Mouse (Mus musculus): ENCODE measurements around the gene Plg. TPM values are rescaled to one million over a fixed set of nuclear protein-coding genes. Genes with fewer than 3 reads are reported as not detected.

The Plg gene
- polyA plus RNA-seq, 1 experiment from 2014 or later = not detected

DNA sequence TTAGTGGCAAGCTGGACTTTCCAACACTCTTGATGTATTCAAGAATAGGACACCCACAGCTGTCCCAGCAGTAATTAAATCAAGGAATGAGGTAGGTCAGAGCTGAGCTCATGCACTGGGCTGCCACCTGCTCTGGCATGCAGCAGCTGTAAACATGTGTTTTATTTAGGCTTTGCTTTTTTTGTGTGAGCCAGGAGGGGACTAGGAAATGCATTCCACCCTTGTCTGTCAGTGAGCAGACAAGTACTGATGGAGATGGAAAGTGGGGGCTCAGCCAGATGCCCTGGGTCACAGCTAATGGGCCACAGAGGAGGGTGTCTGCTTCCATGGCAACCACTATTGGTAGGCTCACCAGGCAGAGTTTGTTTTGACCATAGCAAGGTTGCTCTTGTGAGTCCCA lies 50.0 kb downstream of the Plg start:
- no peak overlapping the region for H3K4me3 ChIP-seq (ENCODE audit: low read length)
- H3K9ac ChIP-seq (ENCODE audit: low read depth, low read length) = no peak overlapping the region
- no peaks in the 10 kb centered on the region for H3K4me1 ChIP-seq (ENCODE audit: control insufficient read depth, insufficient read depth, low read length)
- no peak overlapping the region for H3K4me2 ChIP-seq (replicated peaks; ENCODE audit: low read depth, low read length)
- no peaks in the 10 kb centered on the region for H3K27me3 ChIP-seq (ENCODE audit: control insufficient read depth, insufficient read depth, low read length)
- H3K36me3 ChIP-seq (ENCODE audit: control insufficient read depth, insufficient read depth, low read length) = no peaks in the 10 kb centered on the region
- no peaks in the 10 kb centered on the region for H3K9me3 ChIP-seq (ENCODE audit: control insufficient read depth, low read length)
- H3K27ac ChIP-seq (ENCODE audit: low read depth, low read length) = no peak overlapping the region
- ATAC-seq (ENCODE audit: low FRiP score, low TSS enrichment) = no peak

DNA sequence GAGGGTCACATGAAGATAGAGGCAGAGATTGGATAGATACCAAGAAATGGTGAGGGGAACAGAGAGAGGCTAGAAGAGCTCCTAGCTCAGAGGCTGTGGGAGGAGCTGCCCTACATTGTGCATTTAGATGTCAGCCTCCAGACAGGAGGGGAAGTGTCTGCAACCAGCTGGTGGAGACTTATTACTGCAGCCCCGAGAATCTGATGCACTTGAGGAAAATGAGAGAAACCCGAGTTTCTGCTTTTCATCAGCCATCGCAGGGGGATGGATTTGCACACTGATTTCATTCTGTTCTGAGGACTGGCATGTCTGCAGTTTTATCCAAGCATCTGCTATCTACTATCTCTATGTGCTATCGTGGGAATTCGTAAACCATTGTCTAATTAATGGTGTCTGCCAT lies 53.3 kb downstream of the Plg start:
- WGBS = 61% methylated on average over 5 of the region's 5 CpGs
- no peak for ATAC-seq (ENCODE audit: low FRiP score, low TSS enrichment)
- no peaks in the 10 kb centered on the region for H3K9me3 ChIP-seq (ENCODE audit: control insufficient read depth, low read length)
- H3K27ac ChIP-seq (ENCODE audit: low read depth, low read length) = no peak overlapping the region
- H3K4me3 ChIP-seq (ENCODE audit: low read length) = no peak overlapping the region
- no peaks in the 10 kb centered on the region for H3K4me1 ChIP-seq (ENCODE audit: control insufficient read depth, insufficient read depth, low read length)
- H3K4me2 ChIP-seq (replicated peaks; ENCODE audit: low read depth, low read length) = no peak overlapping the region
- no peaks in the 10 kb centered on the region for H3K27me3 ChIP-seq (ENCODE audit: control insufficient read depth, insufficient read depth, low read length)
- no peak overlapping the region for H3K9ac ChIP-seq (ENCODE audit: low read depth, low read length)
- H3K36me3 ChIP-seq (ENCODE audit: control insufficient read depth, insufficient read depth, low read length) = no peaks in the 10 kb centered on the region

- Histone ChIP-seq H3K4me1 (ENCODE audit: control insufficient read depth, insufficient read depth, low read length) (no peaks in the 10 kb centered on the region), H3K9ac (ENCODE audit: low read depth, low read length) (no peak overlapping the region), H3K27me3 (ENCODE audit: control insufficient read depth, insufficient read depth, low read length) (no peaks in the 10 kb centered on the region), H3K9me3 (ENCODE audit: control insufficient read depth, low read length) (0 out of 2 replicates have a peak, but pooled peaks cover 3% of the 10 kb centered on the region), H3K4me2 (replicated peaks; ENCODE audit: low read depth, low read length) (no peak overlapping the region), H3K4me3 (ENCODE audit: low read length) (no peak overlapping the region), H3K27ac (ENCODE audit: low read depth, low read length) (no peak overlapping the region), H3K36me3 (ENCODE audit: control insufficient read depth, insufficient read depth, low read length) (no peaks in the 10 kb centered on the region)
- 53% methylated on average over 10 of the region's 10 CpGs for WGBS
- ATAC-seq (ENCODE audit: low FRiP score, low TSS enrichment) = no peak
Measured at GRCm38 (mm10) chr17:12437771-12438170, 59.4 kb downstream of the Plg start.

DNA sequence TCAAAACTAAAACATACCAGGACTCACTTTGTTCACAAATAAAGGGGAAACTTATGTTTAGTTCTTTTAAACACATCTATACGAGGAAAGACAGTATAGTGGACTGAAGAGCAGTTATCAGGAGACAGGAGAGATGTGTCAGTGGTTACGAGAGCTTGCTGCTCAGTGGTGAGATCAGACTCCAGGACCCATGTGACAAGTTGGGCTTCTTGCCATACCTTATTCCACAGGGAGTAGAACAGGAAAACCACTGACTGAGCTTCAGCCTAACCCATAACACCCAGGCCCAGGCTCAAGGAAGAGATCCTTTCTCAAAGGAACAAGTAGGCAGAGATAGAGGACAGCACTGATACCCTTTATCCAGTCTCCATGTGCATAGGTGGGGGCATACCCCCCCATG lies 66.2 kb downstream of the Plg start:
- Histone ChIP-seq H3K36me3 (ENCODE audit: control insufficient read depth, insufficient read depth, low read length) (no peaks in the 10 kb centered on the region), H3K9me3 (ENCODE audit: control insufficient read depth, low read length) (0 out of 2 replicates have a peak, but pooled peaks cover 3% of the 10 kb centered on the region), H3K9ac (ENCODE audit: low read depth, low read length) (no peak overlapping the region), H3K4me3 (ENCODE audit: low read length) (no peak overlapping the region), H3K27me3 (ENCODE audit: control insufficient read depth, insufficient read depth, low read length) (no peaks in the 10 kb centered on the region), H3K4me1 (ENCODE audit: control insufficient read depth, insufficient read depth, low read length) (no peaks in the 10 kb centered on the region), H3K27ac (ENCODE audit: low read depth, low read length) (no peak overlapping the region), H3K4me2 (replicated peaks; ENCODE audit: low read depth, low read length) (no peak overlapping the region)
- WGBS = 71% methylated on average over 2 of the region's 2 CpGs
- no peak for ATAC-seq (ENCODE audit: low FRiP score, low TSS enrichment)

DNA sequence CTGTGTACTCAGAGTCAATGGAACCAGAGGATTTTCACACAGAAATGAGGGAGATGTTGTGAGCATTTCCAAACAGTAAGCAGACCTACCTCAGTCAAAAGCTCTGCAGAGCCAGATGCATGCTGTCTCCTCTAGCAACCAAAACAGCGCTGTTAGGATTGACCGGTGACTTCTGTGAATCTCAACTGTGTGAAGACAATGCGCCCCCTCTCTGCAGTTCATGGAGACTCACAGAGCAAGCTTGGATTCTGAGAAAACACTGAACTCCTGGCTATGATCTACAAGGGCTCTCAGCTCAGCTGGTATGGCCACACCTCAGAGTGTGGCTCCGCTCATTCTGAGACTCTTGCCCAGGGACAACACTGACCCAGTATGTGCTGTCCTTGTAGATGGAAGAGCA lies 72.8 kb downstream of the Plg start:
- no peaks in the 10 kb centered on the region for H3K27me3 ChIP-seq (ENCODE audit: control insufficient read depth, insufficient read depth, low read length)
- ATAC-seq (ENCODE audit: low FRiP score, low TSS enrichment) = no peak
- 54% methylated on average over 4 of the region's 4 CpGs for WGBS
- H3K36me3 ChIP-seq (ENCODE audit: control insufficient read depth, insufficient read depth, low read length) = no peaks in the 10 kb centered on the region
- no peaks in the 10 kb centered on the region for H3K4me1 ChIP-seq (ENCODE audit: control insufficient read depth, insufficient read depth, low read length)
- no peak overlapping the region for H3K4me2 ChIP-seq (replicated peaks; ENCODE audit: low read depth, low read length)
- H3K9me3 ChIP-seq (ENCODE audit: control insufficient read depth, low read length) = no peaks in the 10 kb centered on the region
- H3K9ac ChIP-seq (ENCODE audit: low read depth, low read length) = no peak overlapping the region
- no peak overlapping the region for H3K4me3 ChIP-seq (ENCODE audit: low read length)
- no peak overlapping the region for H3K27ac ChIP-seq (ENCODE audit: low read depth, low read length)

DNA sequence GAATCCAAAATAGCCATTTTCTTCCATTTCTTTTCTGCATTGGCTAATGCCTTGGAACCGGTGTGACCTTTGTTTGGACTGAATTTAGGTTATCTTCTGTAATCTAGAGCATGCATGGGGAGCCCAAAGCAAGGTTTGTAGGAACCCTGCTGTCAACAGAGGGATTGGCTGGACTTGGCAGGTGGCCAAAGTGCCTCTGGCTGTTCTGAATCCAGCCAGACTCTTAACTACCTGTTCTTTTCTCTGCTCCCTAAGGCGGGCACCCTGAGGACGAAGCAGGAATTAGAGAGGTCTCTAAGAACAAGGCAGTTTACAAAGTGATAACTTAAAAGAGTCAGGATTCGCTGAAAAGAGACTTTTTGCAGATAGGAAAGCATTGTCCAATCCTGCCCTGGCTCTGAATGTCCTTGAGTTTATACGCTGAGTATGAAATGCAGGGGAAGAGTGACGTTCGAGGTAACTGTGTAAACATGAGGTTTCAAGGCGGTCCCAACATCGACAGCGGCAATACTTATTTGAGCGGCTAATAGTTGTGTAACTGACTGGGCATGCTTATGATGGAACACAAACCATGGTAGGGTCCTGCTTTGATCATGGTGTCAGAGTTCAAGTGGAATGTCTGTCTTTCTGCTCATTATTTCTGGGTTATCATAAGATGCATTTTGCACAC lies 74.6 kb downstream of the Plg start:
- Histone ChIP-seq H3K4me1 (ENCODE audit: control insufficient read depth, insufficient read depth, low read length) (no peaks in the 10 kb centered on the region), H3K9me3 (ENCODE audit: control insufficient read depth, low read length) (no peaks in the 10 kb centered on the region), H3K27ac (ENCODE audit: low read depth, low read length) (no peak overlapping the region), H3K4me3 (ENCODE audit: low read length) (no peak overlapping the region), H3K36me3 (ENCODE audit: control insufficient read depth, insufficient read depth, low read length) (no peaks in the 10 kb centered on the region), H3K4me2 (replicated peaks; ENCODE audit: low read depth, low read length) (no peak overlapping the region), H3K9ac (ENCODE audit: low read depth, low read length) (no peak overlapping the region), H3K27me3 (ENCODE audit: control insufficient read depth, insufficient read depth, low read length) (no peaks in the 10 kb centered on the region)
- no peak for ATAC-seq (ENCODE audit: low FRiP score, low TSS enrichment)
- WGBS = 77% methylated on average over 11 of the region's 11 CpGs

DNA sequence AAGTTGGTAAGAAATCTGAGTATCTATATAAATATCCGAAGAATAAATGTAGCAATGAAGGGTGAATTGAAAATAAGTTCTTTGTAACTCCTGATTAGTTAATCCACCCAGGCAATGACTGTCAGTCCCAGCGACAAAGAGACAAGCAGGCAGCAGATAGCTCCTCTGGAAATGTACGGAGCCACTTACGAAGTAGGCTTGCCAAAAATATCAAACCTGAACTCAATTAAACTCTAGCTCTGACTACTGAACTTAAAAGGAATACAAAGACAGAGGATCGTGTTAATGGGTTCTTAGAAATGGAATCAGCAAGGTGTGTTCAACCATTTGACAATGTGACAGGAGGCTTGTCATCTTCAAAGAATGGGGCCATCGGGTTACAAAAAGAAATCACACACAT lies 75.3 kb downstream of the Plg start:
- ATAC-seq (ENCODE audit: low FRiP score, low TSS enrichment) = no peak
- 82% methylated on average over 6 of the region's 6 CpGs for WGBS

GRCm38 (mm10) chr17:12455143-12455790 lies 76.9 kb downstream of the Plg start:
- Histone ChIP-seq H3K4me1 (ENCODE audit: control insufficient read depth, insufficient read depth, low read length) (0 out of 2 replicates have a peak, but pooled peaks cover 6% of the 10 kb centered on the region), H3K4me3 (ENCODE audit: low read length) (no peak overlapping the region), H3K9ac (ENCODE audit: low read depth, low read length) (no peak overlapping the region), H3K9me3 (ENCODE audit: control insufficient read depth, low read length) (no peaks in the 10 kb centered on the region), H3K27ac (ENCODE audit: low read depth, low read length) (no peak overlapping the region), H3K27me3 (ENCODE audit: control insufficient read depth, insufficient read depth, low read length) (no peaks in the 10 kb centered on the region), H3K36me3 (ENCODE audit: control insufficient read depth, insufficient read depth, low read length) (no peaks in the 10 kb centered on the region), H3K4me2 (replicated peaks; ENCODE audit: low read depth, low read length) (no peak overlapping the region)
- WGBS = 84% methylated on average over 5 of the region's 5 CpGs
- ATAC-seq (ENCODE audit: low FRiP score, low TSS enrichment) = no peak

More for the DNA sequence above, 75.3 kb downstream of the Plg start:
- H3K4me1 ChIP-seq (ENCODE audit: control insufficient read depth, insufficient read depth, low read length) = no peaks in the 10 kb centered on the region
- H3K4me2 ChIP-seq (replicated peaks; ENCODE audit: low read depth, low read length) = no peak overlapping the region
- H3K9me3 ChIP-seq (ENCODE audit: control insufficient read depth, low read length) = no peaks in the 10 kb centered on the region
- H3K9ac ChIP-seq (ENCODE audit: low read depth, low read length) = no peak overlapping the region
- H3K4me3 ChIP-seq (ENCODE audit: low read length) = no peak overlapping the region
- H3K27me3 ChIP-seq (ENCODE audit: control insufficient read depth, insufficient read depth, low read length) = no peaks in the 10 kb centered on the region
- no peak overlapping the region for H3K27ac ChIP-seq (ENCODE audit: low read depth, low read length)
- no peaks in the 10 kb centered on the region for H3K36me3 ChIP-seq (ENCODE audit: control insufficient read depth, insufficient read depth, low read length)

- no peak overlapping the region for H3K27ac ChIP-seq (ENCODE audit: low read depth, low read length)
- H3K27me3 ChIP-seq (ENCODE audit: control insufficient read depth, insufficient read depth, low read length) = no peaks in the 10 kb centered on the region
- no peak overlapping the region for H3K4me3 ChIP-seq (ENCODE audit: low read length)
- no peaks in the 10 kb centered on the region for H3K36me3 ChIP-seq (ENCODE audit: control insufficient read depth, insufficient read depth, low read length)
- H3K4me2 ChIP-seq (replicated peaks; ENCODE audit: low read depth, low read length) = no peak overlapping the region
- 0 out of 2 replicates have a peak, but pooled peaks cover 6% of the 10 kb centered on the region for H3K4me1 ChIP-seq (ENCODE audit: control insufficient read depth, insufficient read depth, low read length)
- ATAC-seq (ENCODE audit: low FRiP score, low TSS enrichment) = no peak
- no peaks in the 10 kb centered on the region for H3K9me3 ChIP-seq (ENCODE audit: control insufficient read depth, low read length)
- no peak overlapping the region for H3K9ac ChIP-seq (ENCODE audit: low read depth, low read length)
Measured at GRCm38 (mm10) chr17:12461168-12461567, 82.8 kb downstream of the Plg start.

All from kidney, embryonic 14.5 days (tissue).